Mouse (Mus musculus) stomach, postnatal 0 days (tissue): Measurements from ENCODE around the gene Slco3a1.

Experiments
- CTCF ChIP-seq: IDR thresholded peaks from 2 replicates; pipeline ENCODE4 v1.5.1; 2016; ENCODE audit warnings: antibody characterized with exemption, low read depth, mild to moderate bottlenecking, moderate library complexity
- EP300 ChIP-seq: optimal IDR thresholded peaks from 2 replicates; pipeline ENCODE3; 2016; ENCODE audit warnings: antibody characterized with exemption

DNA sequence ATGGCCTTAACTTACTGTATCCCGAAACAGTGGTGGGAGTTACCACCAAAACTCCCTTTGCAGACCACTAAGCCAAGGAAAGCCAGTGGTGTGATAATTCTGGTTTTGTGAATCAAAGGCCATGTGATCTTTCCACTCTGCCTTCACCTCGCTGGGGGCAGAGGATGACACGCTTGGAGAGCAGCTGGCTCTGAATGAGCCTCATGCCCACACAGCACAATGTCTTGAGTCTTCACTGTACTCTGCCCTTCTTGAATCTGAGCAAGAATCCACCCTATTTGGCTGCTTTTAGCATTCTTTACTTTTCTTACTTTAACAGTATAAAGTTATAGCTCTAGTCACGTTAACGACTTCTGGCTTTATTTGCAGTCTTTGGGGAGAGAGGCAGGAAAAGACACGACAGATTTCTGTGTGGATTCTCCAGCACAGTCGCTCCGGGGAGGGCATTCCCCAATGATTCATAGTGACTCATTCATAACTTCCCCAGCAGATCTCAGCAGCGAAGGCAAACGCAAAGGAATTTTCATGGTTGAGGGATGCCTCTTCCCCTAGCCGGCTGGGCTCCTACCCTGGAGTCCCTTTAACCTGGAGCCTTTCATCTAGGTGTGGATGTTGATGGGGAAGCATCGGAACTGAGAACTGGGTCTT lies 178.1 kb downstream of the Slco3a1 start:
- TF ChIP-seq CTCF (no peak), EP300 (no peak)
